Mouse (Mus musculus) layer of hippocampus, adult 9-10 months (tissue): ENCODE measurements around the gene Fam163a.
"Not testable (repeated sequence)": the region's sequence is repeated elsewhere in the genome, so short reads cannot be mapped to it uniquely, and the experiment has no call there.

Source experiments
- DNase-seq: peaks from one replicate; pipeline ENCODE4 v3.0.0; 2022; ENCODE audit warnings: low spot score

Fam163a gene

GRCm38 (mm10) chr1:156204656-156205131 is at the start of gene Fam163a:
Gene Fam163a (minus strand): TSS chr1:156205026.
- no peak for DNase-seq

GRCm38 (mm10) chr1:156251096-156251495 is 46.3 kb upstream of the Fam163a start:
- DNase-seq: not testable (repeated sequence)

- DNase-seq: no peak
Observed at GRCm38 (mm10) chr1:156247893-156248292, 43.1 kb upstream of the Fam163a start.

DNA sequence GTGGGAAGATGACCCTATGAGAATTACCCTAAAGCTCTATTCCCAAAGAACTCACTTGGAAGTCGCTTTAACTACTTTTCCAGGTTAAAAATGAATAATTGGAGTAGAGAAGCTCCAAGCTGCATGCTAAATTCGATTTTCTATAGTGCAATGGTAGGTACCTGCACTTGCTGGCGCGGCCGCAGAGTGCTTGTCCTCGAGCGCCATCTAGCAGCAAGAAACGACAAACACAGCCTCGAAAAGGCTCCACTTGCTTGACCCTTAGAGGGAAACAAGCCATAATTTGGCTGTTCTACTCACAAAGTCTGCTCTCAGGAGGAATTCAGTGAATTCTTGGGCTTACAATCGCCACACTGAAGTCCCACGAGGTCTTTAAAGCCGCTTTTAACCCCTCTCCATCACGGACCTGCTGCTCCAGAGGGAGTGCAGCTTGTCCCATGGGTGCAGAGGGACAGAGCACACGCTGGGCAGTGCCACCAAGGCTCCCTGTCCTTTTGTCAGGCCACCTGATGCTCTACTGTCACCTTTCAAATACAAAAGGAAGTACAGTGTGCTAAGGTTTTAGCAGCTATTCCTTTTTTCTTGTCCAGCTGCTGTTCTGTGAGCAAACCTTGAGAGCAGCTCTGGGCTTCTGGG is 37.0 kb upstream of the Fam163a start:
- DNase-seq: no peak

DNA sequence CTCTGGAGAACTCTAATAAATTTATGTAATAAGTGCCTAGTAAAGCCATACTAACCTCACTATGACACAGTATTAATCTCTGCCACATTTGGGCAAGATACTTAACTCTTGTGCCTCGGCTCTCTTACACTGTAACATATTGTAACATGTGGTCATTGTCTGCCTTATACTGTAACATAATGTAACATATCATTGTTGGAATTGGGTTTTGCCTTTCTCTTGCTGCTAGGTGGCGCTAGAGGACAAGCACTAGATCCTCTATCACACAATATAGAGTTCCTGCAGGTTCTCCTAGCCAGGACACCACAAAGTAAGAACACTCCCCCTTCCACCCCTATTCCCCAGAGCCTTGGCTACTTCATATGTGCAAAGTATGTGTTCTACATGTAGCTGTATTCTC is 36.2 kb upstream of the Fam163a start:
- no peak for DNase-seq

- no peak for DNase-seq
Observed at GRCm38 (mm10) chr1:156231122-156231521, 26.3 kb upstream of the Fam163a start.

DNA sequence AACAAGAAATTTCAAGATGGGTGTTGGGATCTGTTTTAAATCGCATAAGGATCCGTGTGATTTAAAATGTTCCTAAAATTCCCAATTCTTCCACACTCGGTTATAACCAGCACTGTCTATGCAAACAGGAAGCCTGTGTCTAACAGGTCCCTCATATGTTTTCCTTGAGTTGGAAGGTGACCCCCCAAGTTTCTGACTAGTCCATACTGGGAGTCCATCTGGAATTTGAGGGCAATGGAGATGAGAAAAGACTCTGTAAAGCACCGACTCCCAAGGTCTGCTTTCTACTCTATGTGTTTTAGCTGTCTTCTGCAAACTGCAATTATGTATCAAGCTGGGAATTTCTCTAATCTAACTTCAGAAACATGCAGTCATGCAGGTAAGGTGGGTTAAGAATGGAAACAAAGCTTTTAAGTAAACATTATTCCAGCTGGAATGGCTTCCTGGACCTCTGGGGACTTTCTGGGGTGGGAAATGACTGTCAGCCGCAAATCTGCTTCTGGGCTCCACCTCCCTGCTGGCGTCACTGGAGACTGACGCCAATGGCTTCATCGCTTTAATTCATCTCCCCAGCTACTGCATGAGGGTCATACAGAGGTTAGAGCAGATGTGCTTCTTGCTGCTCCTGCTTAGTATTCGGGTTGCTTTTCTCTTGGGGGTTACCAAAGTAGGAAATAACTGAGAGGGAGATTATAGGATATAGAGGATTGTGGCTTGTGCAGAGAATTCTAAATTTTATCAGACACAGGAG is 25.7 kb upstream of the Fam163a start:
- DNase-seq: no peak

GRCm38 (mm10) chr1:156229448-156229847 is 24.6 kb upstream of the Fam163a start:
- DNase-seq: no peak

GRCm38 (mm10) chr1:156228728-156229127 is 23.9 kb upstream of the Fam163a start:
- DNase-seq: no peak

- DNase-seq: no peak
Observed at GRCm38 (mm10) chr1:156226903-156227302, 22.1 kb upstream of the Fam163a start.

GRCm38 (mm10) chr1:156222205-156223000 is 17.6 kb upstream of the Fam163a start:
- DNase-seq: no peak

DNA sequence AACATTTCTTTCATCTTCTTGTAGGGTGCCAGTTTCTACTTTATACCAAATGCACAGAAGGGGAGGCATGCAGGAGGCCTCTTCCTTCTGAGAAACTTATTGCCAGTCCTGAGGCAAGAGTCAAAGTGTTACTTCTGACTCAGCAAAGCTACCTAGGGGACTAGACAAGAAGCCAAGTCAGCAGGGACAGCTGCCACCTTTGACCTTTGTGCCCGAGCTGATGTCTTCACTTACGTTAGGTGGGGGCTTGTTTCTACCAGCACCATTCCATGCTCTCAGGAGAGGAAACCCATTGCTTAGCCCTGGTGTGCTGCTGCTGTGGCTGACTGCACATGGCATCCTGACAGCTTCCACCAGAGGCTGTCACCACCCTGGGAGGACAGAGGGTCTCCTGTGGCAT is 16.5 kb upstream of the Fam163a start:
- DNase-seq: no peak

DNA sequence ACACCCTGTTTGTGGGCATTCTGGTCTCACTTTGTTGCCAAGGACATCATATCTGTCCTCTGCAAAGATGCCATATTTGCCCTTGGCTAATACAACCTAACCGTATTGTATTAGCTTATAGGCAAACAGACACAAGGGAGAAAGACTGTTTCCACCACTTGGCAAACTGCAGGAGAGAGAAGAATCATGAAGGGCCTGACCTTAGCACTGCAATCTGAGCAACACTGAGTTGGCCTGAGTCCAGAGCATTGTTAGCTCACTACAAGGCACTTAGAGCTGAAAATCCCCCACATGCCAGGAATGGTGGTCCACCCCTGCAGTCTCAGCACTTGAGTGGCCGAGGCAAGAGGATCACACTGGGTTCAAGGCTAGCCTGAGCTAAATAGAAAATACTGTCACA is 13.7 kb upstream of the Fam163a start:
- DNase-seq: no peak

DNA sequence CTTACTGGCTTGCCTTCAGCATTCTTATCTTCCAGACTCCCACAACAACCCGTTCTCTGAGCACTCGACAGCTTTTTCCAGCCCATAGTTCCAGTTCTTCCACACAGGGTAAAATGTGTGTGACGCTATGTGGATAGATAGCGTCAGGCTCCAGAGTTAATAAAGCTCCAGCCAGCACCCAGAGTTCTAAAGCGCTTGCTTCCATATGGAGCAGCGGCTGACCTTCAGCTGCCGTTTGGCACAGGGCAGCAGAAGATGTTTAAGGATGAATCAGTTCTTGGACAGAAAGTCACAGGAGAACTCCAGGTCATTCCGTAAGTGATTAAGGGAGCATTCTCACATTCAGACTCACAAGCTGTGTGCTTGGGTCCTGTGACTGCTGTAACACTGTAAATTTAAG is 13.1 kb upstream of the Fam163a start:
- no peak for DNase-seq

- DNase-seq: no peak
Observed at GRCm38 (mm10) chr1:156217393-156217792, 12.6 kb upstream of the Fam163a start.

- no peak for DNase-seq
Observed at GRCm38 (mm10) chr1:156216249-156216648, 11.4 kb upstream of the Fam163a start.

GRCm38 (mm10) chr1:156214651-156215050 is 9.8 kb upstream of the Fam163a start:
- no peak for DNase-seq

DNA sequence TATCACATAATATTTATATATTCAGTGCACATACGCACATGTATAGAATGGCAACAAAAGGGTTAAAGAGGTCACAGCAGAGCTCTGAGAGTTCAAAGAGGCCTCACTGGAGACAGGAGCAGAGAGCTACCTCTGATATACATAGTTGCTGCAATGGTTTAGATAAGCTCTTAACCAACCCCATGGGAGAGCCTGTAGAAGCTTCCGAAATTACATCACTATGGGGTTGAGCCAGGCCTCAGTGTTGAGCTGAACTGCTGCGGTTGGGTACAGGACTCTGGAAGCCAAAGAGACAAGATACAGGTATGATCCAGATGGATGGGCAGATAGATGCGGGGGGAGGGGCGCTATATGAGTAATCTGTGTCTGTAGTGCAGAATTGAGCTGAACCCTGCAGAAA is 8.1 kb upstream of the Fam163a start:
- no peak for DNase-seq

DNA sequence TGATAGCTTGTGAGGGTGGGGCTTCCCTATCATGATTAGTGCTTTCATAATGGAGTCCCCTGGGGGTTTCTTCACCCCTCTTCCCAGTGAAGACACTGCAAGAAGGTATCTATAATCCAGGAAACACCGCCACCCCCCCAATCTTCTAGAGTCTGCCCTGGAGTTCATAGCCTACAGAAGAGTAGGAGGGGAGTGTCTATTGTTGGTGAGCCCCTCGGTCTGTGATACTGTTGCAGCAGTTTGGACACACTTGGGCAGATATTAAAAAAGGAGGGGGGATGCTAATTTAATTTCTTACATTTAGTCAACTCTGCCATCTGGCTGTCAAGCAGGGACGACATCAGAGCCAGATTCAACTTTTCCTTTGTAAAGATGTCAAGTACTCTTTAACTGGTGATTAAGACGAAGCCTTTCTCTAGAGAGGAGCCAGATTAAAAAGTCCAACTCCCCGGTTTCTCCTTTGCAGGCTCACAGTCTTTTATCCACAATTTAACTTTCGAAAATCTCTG is 7.0 kb upstream of the Fam163a start:
- DNase-seq: no peak

DNA sequence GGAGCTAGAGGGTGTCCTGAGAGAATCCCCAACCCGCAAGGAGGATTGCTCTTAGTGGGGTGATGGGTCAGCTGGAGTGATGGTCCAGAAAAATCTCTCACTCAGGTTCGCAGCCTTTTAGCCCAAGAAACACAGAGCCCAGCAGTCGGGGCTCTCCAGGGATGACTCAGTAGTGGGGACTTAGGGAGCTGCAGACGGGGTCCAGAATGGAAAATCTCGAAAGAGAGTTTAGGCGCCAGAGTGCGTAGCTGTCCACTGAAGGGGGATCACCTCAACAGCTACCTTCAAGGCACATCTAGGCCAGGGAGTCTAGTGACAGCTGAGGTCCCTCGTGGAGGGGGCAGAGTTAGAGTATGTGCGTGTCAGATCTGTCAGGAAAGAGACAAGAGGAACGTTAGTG is 338 bp upstream of the Fam163a start:
- no peak for DNase-seq

DNA sequence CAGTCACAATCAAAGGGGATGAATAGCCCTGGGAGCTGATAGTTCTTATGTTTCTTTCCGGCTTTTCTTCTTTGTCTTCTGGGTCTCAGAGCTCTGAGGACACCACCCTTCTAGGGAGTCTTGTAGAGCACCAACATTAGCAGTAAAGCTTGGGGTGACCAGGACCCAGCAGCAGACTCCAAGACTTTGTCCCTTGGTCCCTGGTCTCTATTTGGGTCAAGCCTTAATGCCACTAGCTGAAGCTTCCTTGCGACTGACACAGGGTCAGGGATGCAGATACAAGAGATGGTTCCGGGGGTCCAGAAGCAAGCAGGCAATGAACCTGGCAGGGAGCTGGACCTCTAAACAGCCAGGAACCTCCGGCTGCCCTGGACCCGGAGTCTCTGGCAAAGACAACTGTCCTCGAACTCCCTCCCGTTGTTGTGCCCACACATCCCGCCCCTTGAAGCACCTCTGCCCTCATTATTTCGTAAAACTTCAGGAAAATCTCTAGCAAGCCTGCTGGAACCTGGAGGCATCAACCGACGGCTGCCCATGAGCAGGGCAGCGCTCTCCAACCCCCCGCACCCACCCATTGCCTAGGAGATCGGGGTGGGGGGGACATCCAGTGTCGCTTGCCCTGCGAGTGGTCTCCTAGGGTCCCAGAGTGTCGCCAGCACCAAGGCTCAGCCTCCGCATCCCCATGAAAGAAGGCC is 718 bp downstream of the Fam163a start:
- DNase-seq: no peak

DNA sequence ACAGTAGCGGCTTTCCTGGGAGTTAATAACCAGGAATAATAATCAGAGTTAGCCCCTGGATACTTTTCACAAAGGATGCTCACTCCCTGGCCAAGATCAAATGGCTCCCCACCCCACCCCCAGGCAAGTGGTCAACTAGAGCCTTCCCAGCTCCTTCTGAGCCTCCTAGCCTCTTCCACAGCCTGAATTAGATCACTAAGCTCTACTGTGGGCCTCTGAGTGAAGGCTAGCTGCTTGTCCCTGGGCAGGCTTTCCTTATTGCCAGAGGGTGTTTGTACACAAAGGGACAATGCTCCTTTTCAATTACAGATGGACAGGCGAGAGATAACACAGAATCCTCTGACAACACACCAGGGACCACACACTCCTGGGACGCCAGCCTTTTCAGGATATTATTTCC is 2.2 kb downstream of the Fam163a start:
- no peak for DNase-seq
